Mouse (Mus musculus) lung, postnatal 36 days (tissue): ENCODE results near the gene Gm11541.

Source experiments
- DNase-seq: peaks from one replicate; pipeline ENCODE4 v3.0.0; 2022; ENCODE audit warnings: mixed read lengths

The Gm11541 gene

DNA sequence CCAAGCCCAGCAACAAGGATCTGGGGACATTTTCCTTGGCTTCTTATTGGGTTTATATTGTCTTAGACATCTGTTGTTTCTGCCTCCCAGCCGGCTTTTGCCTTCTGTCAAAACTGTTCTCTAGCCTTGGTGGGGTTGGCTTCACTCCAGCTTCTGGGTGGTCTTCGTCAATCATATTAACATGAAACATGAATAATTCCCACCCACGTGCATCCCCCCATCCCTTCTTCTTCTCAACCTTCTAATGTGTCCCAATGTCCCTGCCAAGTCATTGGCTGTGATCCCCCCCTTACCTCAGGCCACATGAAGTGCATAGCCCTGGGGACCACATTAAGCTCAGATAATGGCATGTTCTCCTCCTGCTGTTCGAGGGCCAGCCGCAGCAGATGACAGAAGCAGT is at the start of gene Gm11541:
Gm11541 (minus strand) TSS at position 28 of the 400 bp plus-strand sequence.
- no peak for DNase-seq

DNA sequence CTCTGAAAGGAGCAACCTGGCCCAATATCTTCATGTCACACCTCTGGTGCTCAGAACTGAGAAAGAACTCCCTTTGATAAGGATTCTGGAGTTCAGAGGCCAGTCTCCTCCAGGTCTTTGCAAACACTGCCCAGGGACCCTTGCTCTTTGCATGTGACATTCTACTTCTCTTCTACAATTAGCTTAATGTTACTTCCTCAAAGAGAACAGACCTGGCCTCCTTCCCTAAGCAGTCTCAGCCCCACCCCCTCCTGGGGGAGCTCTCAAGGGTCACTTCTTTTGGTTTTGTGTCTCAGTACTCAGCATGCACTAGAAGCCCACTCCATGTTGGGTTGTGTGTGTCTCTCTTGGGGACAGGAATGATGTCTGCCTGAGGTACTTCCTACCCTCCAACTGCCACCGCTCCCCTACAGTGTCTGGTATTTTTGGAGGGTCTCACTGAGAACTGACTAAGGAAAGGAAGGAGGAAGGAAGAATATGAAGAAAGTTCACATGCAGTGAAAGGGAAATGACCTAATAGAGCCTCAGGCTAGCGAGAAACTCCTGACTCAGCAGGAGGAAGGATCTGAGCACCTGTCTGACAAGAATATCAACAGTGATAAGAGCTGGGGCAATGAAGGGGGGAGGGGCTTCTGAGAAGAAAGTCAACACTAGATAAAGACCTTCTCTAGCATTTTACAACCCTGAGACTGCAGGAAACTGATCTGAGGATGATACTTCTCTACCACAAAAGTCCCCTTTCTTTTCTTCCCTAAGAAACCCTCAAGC is 48.8 kb upstream of the Gm11541 start:
- DNase-seq: no peak

- no peak for DNase-seq
These were observed 37.5 kb upstream of the Gm11541 start, which contains the start of gene Cdc34b for GRCm38 (mm10) chr11:94741732-94742272. TSS of gene Cdc34b (plus strand) at chr11:94741782.

GRCm38 (mm10) chr11:94735746-94736145 is 31.4 kb upstream of the Gm11541 start:
- no peak for DNase-seq

GRCm38 (mm10) chr11:94732773-94733172 is 28.5 kb upstream of the Gm11541 start:
- peak; percentile 60 for DNase-seq

- DNase-seq: no peak
These were observed 26.9 kb upstream of the Gm11541 start for GRCm38 (mm10) chr11:94731229-94731628.

- peak; percentile 81 for DNase-seq
These were observed 26.0 kb upstream of the Gm11541 start for GRCm38 (mm10) chr11:94730261-94730660.

DNA sequence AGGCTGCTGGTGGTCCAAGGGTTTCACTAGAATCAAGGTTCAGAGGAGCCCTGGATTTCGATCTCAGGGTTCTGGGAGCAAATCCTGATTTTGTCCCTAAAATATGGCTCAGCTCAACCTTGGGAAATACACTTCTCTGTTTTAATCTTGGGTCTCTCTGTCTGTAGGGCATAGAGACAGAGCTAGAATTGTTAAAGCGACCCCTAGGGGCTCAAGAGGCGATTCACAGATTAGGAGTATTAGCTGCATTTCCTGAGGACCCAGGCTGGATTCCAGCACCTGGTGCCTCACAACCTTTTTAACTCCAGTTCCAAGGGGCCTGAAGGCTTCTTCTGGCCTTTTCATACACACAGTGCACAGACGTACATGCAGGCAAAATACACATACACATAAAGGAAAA is 25.3 kb upstream of the Gm11541 start:
- DNase-seq: no peak

DNA sequence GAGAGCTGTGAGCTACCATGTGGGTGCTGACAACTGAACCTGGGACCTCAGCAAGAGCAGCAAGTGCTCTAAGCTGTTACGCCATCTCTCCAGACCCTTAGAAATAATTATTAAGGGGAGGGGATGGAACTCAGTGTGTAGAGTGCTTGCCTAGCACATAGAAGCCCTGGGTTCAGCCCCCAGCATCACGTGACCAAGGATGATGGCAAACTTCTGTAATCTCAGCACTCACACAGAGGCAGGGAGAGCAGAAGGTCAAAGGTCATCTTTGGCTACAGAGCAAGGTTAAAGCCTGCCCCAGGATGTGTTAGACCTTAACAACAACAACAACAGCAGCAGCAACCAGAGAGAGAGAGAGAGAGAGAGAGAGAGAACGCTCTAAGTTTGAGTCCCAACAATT is 24.2 kb upstream of the Gm11541 start:
- no peak for DNase-seq

- no peak for DNase-seq
These were observed 23.0 kb upstream of the Gm11541 start for GRCm38 (mm10) chr11:94727306-94727705.

- no peak for DNase-seq
These were observed 14.9 kb upstream of the Gm11541 start for GRCm38 (mm10) chr11:94719216-94719615.

DNA sequence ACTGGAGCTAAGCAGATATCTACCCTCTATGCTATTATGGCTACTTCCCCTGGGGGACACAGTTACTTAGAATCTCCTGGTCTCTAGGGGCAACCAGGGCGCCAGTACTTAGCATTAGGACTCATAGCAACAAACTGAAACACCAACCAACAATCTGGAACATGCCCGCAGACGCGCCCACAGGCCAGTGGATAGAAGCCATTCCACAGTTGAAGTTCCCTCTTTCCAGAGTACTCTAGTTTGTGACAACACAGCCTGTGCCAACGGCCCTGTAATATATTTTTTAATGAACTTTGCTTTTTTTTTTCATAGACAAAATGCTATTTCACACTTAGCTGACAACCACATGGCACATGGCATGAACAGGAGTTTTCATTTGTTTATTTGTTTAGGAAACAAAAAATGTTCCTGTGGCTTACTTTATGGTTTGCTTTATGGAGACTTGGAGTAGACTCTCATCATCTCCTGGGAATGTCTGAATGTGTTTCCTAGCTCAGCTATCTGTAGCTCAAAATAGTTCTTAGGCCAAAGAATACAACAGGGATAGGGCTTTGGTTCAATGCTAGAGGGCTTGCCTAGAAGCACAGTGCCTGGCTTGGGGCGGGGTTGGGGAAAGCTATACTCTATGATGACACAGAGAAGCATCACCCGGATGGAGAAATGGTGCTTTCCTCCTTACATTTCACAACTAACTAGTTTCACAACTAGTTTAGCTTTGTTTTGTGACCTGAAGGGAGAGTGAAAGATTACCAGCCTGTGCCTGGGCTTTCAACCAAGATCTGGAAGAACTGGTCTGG is 14.0 kb upstream of the Gm11541 start:
- DNase-seq: no peak

- DNase-seq: no peak
These were observed 12.9 kb upstream of the Gm11541 start for GRCm38 (mm10) chr11:94717239-94717638.

GRCm38 (mm10) chr11:94716754-94717153 is 12.5 kb upstream of the Gm11541 start:
- peak; percentile 68 for DNase-seq

GRCm38 (mm10) chr11:94715622-94716021 is 11.3 kb upstream of the Gm11541 start:
- no peak for DNase-seq

DNA sequence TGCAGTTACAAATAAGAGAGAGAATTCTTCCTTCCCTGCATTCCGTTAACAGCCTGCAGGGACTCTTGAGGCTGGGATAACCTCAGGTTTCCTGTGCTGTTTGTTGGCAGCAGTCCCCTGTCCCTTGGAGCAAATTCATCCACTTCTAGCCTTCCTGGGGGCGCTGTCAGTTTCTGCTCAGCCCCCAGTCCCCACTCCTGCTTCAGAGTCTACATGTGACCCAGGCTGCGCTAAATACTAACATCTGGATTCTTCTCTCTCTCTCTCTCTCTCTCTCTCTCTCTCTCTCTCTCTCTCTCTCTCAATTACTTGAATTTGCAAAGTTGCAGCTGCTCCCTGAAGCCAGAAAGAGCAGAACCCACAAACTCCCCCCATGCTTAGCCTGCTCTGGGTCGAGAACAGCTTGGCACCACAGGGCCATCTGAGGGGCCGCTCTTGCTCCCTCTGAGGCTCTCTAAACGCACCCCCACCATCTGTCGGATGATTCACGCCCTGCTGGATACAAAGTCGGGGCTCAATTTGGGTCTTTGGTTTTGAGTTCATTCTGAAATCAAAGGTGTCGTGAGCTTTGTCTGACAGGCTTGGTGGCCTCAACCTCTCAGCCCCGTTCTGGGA is 9.1 kb upstream of the Gm11541 start:
- DNase-seq: no peak

- no peak for DNase-seq
These were observed 279 bp downstream of the Gm11541 start for GRCm38 (mm10) chr11:94704020-94704419.

DNA sequence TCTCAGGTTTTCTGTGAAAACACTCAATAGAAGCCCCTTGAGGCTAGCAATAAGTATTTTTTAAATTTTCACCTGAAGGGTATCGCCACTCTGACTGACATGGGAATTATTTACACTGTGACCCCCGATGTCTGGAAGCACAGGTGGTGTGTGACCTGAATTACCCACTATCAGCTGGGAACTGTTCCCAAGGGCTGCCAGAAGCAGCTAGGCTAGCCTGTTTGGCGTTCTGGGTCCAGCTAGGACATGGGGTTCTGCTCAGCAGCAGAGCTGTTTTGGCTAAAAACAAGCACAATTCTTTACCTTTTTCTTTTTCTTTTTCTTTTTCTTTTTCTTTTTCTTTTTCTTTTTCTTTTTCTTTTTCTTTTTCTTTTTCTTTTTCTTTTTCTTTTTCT is 2.1 kb downstream of the Gm11541 start:
- DNase-seq: no peak

- no peak for DNase-seq
These were observed 2.7 kb downstream of the Gm11541 start for GRCm38 (mm10) chr11:94701401-94702215.

DNA sequence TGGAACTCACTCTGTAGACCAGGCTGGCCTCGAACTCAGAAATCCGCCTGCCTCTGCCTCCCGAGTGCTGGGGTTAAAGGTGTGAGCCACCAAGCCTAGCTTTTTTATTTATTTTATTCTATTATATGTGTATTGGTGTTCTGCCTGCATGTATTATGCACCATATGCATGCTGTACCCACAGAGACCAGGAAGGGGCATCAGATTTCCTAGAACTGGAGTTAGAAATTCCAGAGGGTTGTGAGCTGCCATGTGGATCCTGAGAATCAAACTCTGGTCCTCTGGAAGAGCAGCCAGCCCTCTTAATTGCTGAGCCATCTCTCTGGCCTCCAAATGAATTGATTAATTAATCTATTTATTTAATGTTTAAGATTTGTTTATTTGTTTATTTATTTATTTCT is 4.9 kb downstream of the Gm11541 start:
- DNase-seq: no peak

DNA sequence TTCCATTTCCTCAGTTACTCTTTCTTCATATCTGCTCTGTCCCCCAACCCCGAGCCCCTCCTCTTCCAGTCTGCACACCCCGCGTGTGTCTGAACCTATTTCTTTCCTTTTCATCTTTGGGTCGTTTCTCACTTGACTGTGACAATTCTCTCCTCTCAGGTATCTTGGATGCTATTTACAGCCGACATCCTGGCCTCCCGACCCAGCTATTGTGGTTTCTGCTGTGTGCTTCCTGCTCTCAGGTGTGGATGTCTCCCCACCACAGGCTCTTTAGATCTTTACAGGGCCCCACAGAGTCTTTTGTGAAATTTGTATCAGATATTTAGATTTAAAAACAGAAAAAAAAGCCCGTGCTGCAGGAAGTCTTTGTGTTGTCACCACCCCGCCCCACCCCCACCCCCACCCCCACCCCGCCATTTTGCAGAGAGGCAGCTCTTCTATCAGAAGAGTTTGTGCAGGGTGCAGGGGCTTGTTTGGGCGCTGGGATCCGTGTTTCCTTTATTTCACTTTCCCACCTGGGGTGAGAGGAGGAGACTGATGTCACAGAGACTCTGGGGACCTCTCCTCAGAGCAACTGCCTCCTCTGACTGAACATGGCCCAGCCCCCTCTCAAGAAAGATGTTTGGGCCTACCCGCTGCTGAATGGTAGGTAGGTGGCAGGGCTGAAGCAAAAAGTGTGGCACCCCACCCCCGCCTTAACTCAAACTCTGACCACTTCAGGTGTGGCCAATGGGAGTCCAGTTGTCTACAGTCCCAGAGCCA is 6.4 kb downstream of the Gm11541 start:
- no peak for DNase-seq

DNA sequence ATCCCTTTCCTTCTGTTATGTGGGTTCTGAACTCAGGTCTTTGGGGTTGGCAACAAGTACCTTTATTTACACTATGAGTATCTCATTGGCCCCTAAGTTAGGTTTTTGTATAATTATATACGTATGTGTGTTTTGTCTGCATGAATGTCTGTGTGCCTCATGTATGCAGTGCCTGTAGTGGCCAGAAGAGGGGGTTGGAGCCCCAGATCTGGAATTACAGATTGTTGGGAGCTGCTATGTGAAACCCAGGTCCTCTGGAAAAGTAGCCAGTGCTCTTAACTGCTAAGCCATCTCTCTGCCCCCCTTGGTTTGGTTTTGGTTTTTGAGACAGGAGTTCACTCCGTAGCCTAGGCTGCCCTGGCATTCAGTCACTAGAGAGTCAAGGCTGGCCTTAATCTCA is 7.2 kb downstream of the Gm11541 start:
- no peak for DNase-seq
